Mouse (Mus musculus) retina, embryonic 14.5 days (tissue): ENCODE results near the gene 2210016L21Rik.
"Not testable (repeated sequence)": the region's sequence is repeated elsewhere in the genome, so short reads cannot be mapped to it uniquely, and the experiment has no call there.

Source experiments
- DNase-seq: peaks from one replicate; pipeline ENCODE4 v3.0.0-alpha.2; 2015; ENCODE audit warnings: low spot score

The 2210016L21Rik gene

DNA sequence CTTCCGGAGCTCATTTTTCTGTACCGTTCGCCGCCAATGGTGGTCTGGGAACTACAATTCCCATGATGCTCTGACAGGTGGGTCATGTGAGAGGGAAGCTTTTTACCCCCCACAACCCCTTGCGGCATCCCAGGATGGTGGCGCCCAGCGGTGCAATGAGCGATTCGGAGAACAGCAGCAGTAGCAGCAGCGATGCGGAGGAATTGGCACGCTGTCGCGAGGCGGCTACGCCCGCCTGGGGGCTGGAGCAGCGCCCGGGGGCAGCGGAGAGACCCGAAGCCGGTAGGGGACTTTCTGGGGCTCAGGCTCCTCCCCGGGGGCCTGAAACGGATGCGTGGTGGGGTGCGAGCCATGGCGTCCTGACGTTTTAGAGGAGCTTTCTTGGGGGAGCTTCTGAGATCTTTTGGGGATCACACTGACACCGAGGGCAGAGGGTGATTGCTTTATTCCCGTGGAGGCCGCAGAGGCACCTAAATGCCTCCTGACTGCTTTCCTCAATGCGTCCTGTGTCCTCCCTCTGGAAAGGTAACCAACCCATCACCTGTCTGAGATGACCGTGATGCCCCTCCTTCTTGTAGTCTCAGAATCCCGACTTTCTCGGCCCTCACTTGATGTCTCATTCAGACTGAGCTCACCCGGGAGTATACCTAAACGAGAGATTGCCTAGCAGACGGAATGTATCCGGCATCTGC is at the start of gene 2210016L21Rik:
Gene 2210016L21Rik (plus strand): TSS at position 85 of the 692 bp plus-strand sequence.
- DNase-seq: peak; percentile 93

DNA sequence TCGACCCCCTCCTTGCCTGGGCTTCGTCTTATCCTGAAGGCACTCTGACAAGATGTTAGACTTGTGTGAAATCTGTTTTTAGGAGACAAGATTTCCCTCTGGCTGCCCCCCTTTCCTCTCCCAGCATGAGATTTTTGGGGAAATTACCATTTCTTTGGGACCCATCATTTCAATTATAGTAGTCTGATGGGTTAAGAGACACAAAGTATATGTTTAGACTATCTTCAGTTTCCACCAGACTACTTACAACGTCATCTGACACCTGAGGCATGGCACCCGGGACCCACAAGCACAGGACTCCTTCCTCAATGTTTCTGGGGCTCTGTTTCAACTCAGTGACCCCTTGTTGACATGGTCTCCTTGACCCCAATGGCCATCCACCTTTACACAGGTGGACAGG is 46.4 kb upstream of the 2210016L21Rik start:
- no peak for DNase-seq

DNA sequence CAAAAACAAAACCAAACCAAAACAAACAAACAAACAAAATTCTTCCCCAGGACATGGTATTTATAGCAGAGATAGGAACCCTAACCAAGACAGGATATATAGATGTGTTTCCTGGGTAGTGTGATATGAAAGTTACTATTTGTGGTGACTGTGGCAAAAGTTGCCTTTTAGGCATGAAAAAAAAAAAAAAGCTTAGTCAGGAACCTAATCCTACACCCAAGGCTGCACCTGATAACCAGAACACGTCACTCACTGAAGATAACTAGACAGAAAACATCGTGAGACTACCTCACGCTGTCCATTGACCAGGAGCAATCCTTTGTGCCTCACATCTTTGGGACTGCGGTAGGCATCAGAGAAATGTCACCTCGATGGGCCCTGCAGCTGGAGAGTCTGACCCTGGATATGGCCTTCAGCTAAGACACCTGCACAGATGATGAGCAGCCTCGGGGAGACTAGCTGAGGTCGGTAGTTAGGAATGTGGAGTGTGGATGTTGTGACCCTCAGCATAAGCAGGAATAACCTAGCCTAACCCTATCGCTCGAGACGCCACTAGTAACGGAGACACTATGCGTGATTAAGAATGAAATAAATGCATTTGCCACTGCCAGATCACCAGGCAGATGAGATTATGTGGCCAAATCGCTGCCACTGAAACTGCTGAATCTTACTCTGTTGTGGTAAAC is 45.1 kb upstream of the 2210016L21Rik start, which contains the start of gene Oasl2:
Gene Oasl2 (plus strand): TSS at position 249 of the 686 bp plus-strand sequence.
- DNase-seq: no peak

DNA sequence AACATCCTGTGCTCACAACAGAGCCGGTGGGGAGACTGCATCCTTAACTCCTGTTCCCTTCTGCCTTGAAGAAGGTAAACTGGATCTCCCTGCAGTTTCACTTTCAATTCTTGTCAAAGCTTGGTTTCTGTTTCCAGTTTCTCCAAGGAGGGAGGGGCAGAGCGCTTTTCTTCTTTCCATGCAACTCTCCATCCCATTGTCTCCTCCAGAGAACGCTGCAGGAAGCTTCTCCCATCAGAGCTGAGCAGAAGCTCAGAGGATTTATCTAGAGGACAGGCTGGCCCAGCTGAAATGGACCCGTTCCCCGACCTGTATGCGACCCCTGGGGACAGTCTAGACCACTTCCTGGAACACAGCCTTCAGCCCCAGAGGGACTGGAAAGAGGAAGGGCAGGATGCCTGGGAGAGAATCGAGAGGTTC is 44.6 kb upstream of the 2210016L21Rik start:
- no peak for DNase-seq

DNA sequence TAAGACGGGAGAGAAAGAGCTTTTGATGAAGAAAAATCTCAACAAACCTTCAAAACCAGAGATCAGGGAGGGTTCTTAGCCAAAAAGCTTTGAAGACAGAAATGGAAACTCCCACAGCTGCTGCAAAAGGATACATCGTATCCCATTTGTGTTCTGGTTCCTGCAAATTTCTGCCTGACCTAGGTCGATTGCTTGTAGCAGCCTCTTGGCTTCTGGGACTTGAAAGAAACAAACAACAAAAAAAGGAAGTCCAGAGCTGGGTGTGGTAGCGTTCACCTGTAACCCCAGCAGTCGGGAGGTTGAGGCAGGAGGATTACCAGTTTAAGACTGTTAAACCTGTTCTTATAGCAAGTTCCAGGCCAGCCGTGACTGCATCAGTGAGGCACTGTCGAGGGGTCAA is 43.1 kb upstream of the 2210016L21Rik start:
- DNase-seq: no peak

DNA sequence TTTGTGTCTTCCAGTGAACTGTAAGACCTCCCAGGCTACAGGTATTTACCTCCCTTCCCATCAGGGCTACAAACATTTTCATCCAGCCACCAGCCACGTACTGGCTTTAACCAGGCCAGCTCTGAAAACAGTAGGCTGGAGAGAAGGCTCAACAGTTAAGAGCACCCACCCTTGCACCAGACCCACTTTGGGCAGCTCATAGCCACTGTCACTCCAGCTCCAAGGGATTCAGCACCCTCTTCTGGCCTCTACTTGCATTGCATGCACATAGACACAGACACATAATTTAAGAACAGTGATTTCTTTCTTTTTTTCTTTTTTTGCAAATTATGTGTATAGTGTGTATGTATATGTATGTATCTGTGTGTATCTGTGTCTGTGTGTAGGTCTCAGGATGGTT is 39.5 kb upstream of the 2210016L21Rik start:
- DNase-seq: peak; percentile 81

DNA sequence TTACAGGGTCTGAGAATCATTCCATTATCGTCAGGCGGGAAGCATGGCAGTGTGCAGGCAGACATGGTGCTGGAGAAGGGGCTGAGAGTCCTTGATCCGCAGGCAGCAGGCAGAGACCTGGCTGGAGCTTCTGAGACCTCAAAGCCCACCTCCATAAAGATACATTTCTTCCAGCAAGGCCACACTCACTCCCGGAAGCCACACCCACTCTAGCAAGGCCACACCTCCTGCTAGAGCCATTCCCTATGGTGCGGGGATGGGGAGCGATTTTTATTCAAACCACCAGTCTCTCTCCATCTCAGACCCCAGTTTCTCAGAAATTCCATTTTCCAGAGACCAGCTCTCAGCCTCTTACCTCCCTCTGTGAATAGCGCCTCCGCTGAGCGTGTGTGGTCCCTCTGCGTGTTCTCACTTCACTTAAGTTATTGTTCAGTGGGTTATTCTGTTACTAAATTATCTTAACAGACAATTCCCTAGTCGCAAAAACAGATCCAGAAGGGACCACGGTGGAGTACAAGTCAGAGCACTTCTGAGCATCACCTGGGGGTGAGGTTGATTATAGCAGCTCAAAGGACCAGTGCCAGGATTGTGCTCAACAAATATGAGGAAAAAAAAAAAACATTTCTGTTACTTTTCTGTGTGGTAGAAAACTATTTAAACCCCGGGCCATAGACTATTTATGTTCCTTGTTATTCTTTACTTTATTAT is 33.2 kb upstream of the 2210016L21Rik start:
- peak; percentile 31 for DNase-seq

DNA sequence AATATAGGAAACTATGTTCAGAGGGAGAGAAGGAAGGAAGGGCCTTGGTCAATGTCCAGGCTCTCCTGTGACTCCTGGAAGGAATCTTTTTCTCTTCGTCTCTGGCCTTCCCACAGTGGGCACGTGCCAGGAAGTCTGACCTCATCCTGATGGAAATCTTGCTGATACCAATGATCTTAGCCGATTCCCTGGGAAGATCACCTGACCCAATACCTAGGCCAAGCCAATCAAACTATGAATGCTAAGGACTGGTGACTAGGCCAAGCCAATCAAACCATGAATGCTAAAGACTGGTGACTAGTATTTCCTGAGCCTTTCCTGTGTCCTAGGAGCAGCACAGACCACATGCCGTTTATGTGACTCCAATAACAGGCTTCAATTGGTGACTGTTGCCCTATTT is 28.3 kb upstream of the 2210016L21Rik start:
- no peak for DNase-seq

DNA sequence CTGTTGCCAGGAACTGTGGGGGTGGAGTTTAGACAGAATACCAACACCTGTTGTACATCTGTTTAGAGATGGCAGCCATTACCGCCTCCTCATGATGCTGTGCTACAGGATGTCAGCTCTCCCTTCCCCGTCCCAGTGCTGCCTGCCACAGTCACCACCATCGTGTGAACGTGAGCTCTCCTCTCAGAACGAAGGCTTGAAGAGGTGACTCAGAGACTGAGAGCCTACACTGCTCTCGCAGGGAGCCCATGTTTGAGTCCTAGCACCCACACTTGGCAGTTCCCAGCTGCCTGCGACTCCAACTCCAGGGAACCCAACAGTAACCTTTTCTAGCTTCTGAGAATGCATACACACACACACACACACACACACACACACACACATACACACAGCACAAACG is 27.1 kb upstream of the 2210016L21Rik start:
- no peak for DNase-seq

DNA sequence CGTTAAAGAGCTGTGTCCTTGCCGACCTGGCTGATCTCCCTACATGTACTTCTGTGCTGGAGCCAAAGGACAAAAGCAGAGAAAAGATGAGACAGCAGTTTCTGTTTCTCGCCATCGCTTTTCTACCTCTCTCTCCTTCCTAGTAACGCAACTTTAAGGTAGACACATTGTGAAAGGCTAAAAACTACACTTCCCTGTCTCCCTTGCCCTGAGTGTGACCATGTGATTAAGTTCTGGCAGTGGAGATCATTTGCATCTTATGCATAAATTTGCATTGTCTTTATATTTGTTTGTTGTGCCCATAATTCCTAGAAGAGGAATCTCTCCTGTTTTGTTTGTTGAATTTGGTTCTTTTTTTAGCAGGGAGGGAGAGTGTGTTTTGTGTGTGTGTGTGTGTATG is 26.1 kb upstream of the 2210016L21Rik start:
- no peak for DNase-seq

DNA sequence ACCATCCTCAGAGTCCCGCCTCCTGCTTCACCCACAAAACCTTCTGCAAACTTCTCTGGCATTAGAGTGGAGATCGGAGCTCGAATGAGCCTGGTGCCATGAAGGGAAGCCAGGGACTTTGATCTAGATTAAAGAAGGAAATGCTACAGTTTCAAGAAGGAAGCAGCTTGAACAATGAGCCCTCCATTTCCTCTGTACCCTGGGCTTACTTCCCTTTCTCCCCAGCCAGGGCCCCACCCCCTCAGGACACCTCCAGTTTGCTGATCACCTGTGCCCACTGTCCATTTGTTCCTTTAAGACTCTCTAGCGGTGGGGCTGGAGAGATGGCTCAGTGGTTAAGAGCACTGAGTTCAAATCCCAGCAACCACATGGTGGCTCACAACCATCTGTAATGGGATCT is 25.2 kb upstream of the 2210016L21Rik start:
- DNase-seq: no peak

DNA sequence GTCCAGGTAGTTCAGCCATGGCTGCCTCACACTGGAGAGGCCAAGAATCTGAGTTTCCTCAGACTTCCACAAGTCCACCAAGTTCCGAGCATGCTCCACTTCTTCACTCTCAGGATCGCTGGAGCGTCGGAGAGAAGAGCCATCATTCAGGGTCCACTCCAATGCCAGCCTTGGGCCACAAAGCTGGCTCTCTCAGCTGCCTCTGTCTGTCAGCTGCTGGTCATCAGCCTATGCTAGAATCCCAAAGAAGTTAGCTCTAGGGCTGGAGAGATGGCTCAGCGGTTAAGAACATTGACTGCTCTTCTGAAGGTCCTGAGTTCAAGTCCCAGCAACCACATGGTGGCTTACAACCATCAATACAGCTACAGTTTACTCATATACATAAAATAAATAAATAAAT is 24.6 kb upstream of the 2210016L21Rik start:
- not testable (repeated sequence) for DNase-seq

DNA sequence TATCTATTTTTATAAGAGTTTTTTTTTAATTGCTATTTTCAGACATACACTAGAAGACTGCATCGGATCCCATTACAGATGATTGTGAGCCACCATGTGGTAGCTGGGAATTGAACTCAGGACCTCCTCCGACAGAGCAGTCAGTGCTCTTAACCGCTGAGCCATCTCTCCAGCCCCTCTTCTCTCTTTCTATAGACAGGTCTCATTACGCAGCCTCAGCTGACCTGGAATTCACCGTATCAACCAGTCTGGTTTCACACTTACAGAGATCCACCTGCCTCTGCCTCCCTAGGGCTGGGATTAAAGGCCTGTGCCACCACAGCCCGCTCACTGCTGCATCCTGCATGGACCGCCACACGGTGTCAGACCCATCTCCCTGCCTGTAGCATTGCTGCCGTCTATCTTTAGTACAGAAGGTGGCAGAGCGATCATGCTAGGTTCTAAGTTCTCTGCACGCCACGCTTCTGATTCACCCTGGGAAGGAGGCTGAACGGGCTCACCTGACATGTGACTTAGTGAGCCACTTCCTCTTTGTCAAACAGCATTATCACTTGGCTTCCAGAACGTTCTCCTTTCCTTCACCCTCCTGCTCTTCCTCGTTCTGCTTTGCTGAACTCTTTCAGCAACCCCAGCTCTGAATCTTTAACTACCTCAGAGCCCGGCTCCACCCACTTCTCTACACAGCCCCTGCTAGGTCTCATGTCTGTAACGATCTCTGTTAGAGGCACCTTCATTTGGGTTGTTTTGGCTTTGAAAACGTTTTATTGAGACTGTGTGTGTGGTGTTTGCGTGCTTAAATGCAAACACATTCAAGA is 20.2 kb upstream of the 2210016L21Rik start:
- no peak for DNase-seq

DNA sequence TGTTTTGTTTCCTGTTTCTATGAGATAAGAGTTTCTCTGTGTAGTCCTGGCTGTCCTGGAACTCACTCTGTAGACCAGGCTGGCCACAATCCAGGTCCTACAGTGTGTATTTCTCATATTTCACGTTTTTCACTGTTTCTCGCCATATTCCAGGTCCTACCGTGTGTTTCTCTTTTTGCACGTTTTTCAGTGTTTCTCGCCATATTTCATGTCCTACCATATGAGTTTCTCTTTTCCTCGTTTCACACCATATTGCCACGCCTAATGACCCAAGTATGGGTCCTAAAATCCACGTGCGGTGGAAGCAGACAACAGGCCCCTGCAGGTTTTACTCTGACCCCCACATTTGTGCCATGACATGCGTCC is 19.6 kb upstream of the 2210016L21Rik start:
- no peak for DNase-seq

DNA sequence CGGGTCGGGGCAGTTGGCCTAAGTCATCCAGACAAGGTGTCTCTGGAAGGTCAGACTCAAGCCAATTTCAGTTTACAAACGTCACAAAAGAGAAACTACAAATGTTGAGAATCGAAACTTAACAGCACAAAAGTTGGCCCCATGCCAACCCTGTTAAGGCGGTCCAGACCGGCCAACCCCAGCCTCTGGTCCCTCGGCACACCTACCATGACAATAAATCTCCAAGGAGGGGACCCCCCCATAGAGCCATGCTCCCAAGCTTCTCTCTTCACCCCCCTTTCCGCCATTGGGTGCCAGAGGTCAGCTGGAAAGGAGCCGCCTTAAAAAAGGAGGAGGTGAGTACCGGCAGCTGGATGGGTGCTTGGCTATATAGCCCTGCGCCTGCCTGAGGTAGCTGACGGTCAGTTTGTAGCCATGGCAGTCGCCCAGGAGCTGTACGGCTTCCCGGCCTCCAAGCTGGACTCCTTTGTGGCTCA is 18.9 kb upstream of the 2210016L21Rik start, which contains the start of gene Oasl1:
Gene Oasl1 (plus strand): TSS at position 243 of the 476 bp plus-strand sequence.
- no peak for DNase-seq

DNA sequence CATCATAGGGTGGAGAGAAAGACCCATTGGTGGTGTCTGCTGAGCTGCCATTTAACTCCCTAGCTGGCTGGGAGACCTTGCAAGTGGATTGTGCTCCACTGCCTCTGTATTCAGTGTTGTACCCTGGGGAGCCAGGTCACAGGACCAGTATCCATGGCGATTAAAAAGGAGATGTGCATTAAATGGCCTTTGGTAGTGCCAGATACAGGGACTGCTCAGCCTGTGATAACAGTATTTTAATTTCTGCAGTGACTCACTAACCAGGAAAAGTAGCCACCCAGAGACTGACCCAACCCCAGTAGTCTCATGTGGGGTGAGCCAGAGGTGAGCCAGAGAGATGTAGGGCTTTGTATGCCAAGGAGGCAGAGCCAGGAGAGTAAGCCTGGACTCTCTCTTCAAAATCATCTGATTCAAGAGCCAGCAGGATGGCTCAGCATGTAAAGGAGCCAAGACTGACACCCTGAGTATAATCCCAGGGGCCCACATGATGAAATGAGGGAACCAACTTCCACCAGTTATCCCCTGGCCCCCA is 15.7 kb upstream of the 2210016L21Rik start:
- DNase-seq: no peak

DNA sequence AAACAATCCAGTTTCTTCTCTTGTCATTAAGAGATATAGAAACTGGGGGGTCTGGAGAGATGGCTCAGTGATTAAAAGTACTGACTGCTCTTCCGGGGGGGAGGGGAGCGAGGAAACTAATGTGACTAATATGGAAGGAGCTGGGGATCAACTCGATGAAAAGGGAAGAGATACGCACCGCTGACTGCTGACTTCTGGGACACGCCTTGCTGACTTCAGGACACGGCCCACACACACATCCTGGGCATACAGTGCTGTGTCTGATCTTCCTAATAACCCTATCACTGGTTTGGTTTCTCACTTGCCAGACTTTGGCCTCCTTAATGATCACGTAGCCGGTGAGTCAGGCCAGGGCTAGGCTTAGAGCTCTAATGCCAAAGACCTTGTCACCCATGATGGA is 15.2 kb upstream of the 2210016L21Rik start:
- no peak for DNase-seq

DNA sequence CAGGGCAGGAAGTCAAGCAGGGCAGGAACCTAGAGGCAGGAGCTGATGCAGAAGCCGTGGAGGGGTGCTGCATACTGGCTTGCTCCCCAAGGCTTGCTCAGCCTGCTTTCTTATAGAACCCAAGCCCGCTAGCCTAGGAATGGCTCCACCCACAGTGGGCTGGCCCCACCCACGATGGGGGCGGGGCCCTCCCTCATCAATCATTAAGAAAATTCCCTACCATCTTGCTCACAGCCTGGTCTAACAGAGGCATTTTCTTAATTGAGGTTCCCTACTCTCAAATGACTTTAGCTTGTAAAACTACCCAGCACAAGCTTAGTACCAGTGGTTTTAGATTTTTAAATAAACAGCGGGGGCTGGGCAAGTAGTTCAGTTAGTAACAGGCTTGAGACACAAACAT is 10.3 kb upstream of the 2210016L21Rik start:
- DNase-seq: no peak

DNA sequence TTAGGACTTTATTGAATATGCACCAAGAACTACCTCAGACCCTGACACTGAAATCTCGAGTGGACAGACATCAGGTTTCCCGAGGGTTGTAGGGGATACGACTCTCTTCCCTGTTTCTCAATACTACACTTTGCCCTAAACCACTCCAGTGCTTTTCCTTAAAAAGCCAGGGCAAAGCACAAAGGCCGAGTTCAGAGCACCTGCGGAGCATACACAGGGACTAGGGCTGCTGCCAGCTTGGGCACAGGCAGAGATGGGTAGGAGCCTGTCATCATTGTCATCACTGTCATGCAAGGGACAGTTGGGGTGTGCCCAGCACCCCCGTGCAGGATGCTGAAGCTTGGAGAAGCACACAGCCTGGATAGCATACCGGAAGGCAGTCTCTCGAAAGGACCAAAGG is 8.8 kb upstream of the 2210016L21Rik start:
- no peak for DNase-seq

DNA sequence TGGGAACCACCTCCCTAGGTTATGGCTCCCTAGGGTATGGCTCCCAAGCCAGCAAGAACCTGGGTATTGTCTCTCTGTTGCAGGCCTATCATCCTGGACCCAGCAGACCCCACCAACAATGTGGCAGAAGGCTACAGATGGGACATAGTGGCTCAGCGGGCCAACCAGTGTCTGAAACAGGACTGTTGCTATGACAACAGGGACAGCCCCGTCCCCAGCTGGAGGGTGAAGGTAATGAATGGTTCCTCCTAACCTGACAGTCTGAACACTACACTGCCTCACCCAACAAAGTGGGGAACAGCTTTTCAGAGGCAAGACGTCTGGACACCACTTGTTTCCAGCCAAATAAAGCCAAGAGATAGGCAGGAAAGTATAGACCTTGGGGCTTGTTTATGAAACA is 6.1 kb upstream of the 2210016L21Rik start:
- no peak for DNase-seq

DNA sequence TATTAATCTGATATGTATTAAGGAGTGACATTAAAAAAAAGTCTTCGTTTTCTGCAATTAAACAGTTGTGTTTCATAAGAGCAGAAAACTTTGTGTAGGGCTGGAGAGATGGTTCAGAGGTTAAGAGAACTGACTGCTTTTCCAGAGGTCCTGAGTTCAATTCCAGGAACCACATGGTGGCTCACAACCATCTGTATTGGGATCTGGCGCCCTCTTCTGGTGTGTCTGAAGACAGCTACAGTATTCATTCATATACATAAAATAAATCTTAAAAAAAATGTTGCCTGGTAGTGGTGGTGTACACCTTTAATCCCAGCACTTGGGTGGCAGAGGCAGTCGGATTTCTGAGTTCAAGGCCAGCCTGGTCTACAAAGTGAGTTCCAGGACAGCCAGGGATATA is 820 bp upstream of the 2210016L21Rik start:
- DNase-seq: not testable (repeated sequence)

DNA sequence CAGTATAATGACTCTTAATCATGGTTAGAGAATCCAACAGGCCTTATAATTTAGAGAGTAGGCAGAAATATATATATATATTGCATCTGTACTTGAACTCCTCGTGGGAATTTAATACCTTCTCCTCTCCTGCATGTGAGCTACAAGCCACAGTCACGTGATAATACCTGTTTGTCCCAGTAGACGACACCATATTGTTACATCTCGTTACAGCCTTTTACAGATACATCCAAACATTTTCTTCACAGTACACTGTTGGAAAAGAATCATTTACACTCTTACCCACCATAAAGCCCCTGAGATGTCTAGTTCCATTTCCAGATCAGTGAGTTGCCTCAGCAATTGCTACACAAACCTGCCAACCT is 790 bp downstream of the 2210016L21Rik start:
- no peak for DNase-seq
